Mouse (Mus musculus): ENCODE results near the gene Mmp24. TPM values are rescaled to one million over a fixed set of nuclear protein-coding genes. Genes with fewer than 3 reads are reported as not detected.
"Not testable (repeated sequence)": the region's sequence is repeated elsewhere in the genome, so short reads cannot be mapped to it uniquely, and the experiment has no call there.

Mmp24 gene
- polyA plus RNA-seq, 1 experiment: 0.16 TPM

DNA sequence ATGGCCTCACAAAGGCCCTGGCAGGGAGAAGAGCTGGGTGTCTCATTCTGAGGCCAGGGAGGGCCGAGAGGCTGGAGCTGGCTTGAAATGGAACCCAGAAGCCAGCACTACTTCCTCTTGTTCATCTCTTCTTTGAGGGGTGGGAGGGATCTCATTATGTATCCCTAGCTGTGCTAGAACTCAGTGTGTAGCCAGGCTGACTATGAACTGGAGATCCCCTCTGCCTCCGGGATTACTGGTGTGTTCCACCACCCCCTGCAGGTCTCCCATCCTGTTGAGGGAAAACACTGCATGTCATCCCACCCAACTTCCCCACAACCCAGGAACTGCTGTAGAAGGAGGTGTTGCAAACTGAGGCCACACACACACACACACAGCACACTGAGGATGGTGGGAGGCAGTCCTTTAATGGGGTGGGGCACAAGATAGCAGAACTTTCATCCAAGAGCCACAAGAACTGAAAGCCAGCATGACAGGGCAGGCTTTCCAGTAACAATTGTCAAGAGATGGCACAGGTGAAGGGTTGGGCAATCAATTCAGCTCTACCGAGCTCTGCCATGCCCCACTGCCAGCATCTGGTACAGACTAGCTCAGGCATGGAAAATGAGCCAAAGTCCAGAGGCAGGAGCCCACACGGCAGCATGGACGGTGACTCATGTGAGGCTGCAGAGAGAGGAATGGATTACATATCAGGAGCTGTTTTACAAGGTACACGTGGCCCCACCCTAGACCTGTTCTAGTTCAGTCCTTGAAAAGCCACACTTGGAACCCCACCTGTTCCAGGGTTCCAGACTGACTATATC is 44.5 kb downstream of the Mmp24 start:
- TF ChIP-seq POLR2A (IDR thresholded peaks at IDR 0.05; ENCODE audit: low read depth, low read length) (no peak), CTCF (IDR thresholded peaks at IDR 0.05; ENCODE audit: borderline replicate concordance, insufficient read depth, low read length) (no peak)
- H3K27ac ChIP-seq (ENCODE audit: insufficient read depth, low read length): peak overlapping the region; percentile 67
- no peak overlapping the region for H3K4me3 ChIP-seq (ENCODE audit: insufficient read depth, low read length)
- H3K4me1 ChIP-seq (ENCODE audit: control insufficient read depth, insufficient read depth, low read length): peaks cover 11% of the 10 kb centered on the region; the same call in 1 of the 2 replicates

DNA sequence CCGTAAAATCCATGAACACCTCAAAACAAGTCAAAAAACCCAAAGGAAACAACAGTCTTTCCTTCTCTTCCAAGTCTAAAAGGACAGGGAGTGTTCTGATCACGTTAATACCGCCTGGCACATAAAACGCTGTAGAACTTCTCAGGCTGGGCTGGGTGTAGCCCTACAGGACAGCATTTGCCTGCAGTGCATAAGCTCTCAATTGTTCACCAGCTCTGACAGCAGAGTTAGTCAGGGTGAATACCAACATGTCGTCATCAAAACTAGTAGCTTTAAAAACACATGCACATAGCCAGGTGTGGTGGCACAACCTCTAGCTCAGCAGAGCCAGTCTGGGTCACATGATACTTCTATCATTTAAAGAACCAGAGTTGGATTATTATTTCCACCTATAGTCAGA is 45.6 kb downstream of the Mmp24 start:
- peak overlapping the region; percentile 67; the same call in 1 of the 2 replicates for H3K27ac ChIP-seq (ENCODE audit: insufficient read depth, low read length)
- H3K4me3 ChIP-seq (ENCODE audit: insufficient read depth, low read length): no peak overlapping the region
- TF ChIP-seq POLR2A (IDR thresholded peaks at IDR 0.05; ENCODE audit: low read depth, low read length): no peak
- TF ChIP-seq CTCF (IDR thresholded peaks at IDR 0.05; ENCODE audit: borderline replicate concordance, insufficient read depth, low read length): no peak
- peaks cover 11% of the 10 kb centered on the region; the same call in 1 of the 2 replicates for H3K4me1 ChIP-seq (ENCODE audit: control insufficient read depth, insufficient read depth, low read length)

DNA sequence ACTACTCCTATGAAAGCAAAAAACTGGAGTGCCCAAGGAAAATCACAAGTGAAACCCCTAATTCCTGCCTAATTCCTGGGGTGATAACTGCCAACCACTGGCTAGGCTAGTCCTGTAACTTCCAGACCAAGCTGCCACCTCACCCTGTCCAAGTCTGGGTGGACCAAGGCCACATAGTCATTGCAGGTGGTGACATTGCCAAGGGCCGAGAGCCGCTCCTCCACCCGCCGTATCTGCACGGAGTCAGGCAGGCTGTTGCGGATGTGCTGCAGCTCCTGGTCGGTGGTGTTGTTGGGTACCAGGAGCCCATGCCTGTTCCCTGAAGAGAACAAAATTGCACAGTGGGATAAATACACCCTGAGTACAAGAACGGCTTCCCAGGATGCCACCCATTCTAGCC is 48.6 kb downstream of the Mmp24 start:
- H3K27ac ChIP-seq (ENCODE audit: insufficient read depth, low read length): no peak overlapping the region
- peaks cover 7% of the 10 kb centered on the region; the same call in 1 of the 2 replicates for H3K4me1 ChIP-seq (ENCODE audit: control insufficient read depth, insufficient read depth, low read length)
- H3K4me3 ChIP-seq (ENCODE audit: insufficient read depth, low read length): no peak overlapping the region
- TF ChIP-seq CTCF (IDR thresholded peaks at IDR 0.05; ENCODE audit: borderline replicate concordance, insufficient read depth, low read length): no peak
- TF ChIP-seq POLR2A (IDR thresholded peaks at IDR 0.05; ENCODE audit: low read depth, low read length): no peak

DNA sequence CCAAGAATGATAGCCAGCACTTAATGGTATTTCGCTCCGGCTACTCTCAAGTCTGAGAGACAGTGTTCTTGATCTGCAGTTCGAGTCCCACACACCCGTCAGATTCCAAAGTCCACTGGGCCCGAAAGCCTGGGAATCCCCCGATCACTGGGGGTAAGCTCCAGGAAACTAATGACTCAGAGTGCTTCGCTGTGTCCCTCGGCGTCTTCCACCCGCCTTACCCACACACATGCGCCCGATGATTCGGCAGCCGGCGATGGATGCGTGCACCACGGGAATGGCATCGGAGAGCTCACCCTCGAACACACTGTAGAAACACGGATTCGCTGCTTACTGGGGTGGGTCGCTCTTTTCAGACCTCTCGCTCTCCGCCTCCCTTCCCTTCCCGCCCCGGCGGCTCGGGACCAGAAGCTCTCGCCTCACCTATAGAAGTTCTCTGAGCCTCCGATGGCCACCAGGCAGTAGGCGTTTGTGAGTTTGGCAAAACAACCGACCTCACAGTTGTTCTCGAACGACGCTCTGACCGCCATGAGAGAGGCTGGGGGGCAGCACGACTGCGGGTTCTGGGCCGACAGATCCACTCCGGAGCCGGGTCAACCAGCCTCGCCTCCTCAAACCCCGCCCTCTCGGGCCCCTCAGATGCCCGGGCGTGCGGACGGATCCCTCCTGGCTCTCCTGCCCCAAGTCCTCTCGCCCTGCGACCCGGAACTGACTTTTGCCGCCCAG is 50.9 kb downstream of the Mmp24 start:
- TF ChIP-seq CTCF (IDR thresholded peaks at IDR 0.05; ENCODE audit: borderline replicate concordance, insufficient read depth, low read length) (no peak), POLR2A (IDR thresholded peaks at IDR 0.05; ENCODE audit: low read depth, low read length) (peak; percentile 50; the same call in 1 of the 2 replicates)
- Histone ChIP-seq H3K4me3 (ENCODE audit: insufficient read depth, low read length) (peak overlapping the region; percentile 92), H3K27ac (ENCODE audit: insufficient read depth, low read length) (peak overlapping the region; percentile 76), H3K4me1 (ENCODE audit: control insufficient read depth, insufficient read depth, low read length) (no peaks in the 10 kb centered on the region)

DNA sequence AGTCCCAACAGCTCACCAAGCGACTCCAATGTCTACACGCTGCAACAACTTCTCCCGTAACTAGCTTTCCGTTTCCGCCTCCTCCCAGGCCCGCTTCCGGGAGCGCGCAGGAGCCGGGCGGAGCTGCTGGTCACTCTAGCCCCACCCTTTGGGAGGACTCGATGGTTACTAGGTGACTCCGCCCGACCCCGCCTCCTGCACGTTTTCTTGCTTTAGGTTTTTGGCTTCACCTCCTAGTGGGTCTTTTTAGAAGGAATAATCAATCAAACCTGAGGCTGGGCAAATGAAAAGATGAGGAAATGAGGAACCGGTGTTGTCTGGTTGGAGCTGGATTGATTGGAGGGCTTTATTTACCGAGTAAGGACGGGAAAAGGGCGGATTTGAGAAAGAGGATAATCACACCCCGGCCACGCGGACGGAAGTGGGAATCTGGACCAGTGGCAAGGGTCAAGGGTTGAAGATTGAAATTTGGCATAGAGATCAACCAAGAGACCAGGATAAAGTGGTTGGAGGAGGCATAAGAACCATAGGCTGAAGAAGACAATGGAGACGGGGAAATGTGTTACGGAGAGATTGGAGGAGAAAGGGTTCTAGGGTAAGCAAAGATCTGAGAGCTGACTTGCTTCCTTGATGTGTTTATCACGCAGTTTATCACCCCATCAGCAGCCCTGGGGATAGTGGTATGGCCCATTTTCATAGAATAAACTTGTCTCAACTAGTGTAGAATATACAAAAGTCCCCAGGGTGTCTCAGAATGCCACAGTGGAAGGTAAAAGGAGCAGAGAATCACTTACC is 51.7 kb downstream of the Mmp24 start, which contains the start of gene Eif6:
TSS of gene Eif6 (minus strand) at position 296 of the 795 bp plus-strand sequence.
- Histone ChIP-seq H3K4me1 (ENCODE audit: control insufficient read depth, insufficient read depth, low read length) (no peaks in the 10 kb centered on the region), H3K4me3 (ENCODE audit: insufficient read depth, low read length) (peak within 1 kb of the TSS; percentile 92), H3K27ac (ENCODE audit: insufficient read depth, low read length) (peak within 1 kb of the TSS; percentile 76)
- TF ChIP-seq CTCF (IDR thresholded peaks at IDR 0.05; ENCODE audit: borderline replicate concordance, insufficient read depth, low read length) (no peak), POLR2A (IDR thresholded peaks at IDR 0.05; ENCODE audit: low read depth, low read length) (peak; percentile 89)

DNA sequence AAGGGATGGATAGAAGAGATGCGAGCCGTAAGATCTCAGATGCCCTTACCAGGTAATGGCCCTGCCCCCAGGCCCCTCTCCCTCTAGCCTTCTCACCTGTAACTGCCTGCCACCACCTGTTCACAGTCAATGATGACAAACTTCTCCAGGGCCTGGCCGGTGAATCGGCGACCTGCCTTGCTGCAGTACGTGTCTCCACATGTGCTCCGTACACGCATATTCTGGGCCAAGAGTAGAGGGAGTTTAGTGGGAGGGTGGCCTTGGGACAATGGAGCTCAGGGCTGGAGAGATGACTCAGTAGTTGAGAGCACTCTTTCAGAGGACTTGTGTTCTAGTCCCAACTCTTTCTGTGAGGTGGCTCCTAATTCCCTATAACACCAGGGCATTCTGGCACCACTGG is 55.7 kb downstream of the Mmp24 start:
- no peak overlapping the region for H3K4me3 ChIP-seq (ENCODE audit: insufficient read depth, low read length)
- no peak overlapping the region for H3K27ac ChIP-seq (ENCODE audit: insufficient read depth, low read length)
- H3K4me1 ChIP-seq (ENCODE audit: control insufficient read depth, insufficient read depth, low read length): no peaks in the 10 kb centered on the region
- no peak for TF ChIP-seq POLR2A (IDR thresholded peaks at IDR 0.05; ENCODE audit: low read depth, low read length)
- TF ChIP-seq CTCF (IDR thresholded peaks at IDR 0.05; ENCODE audit: borderline replicate concordance, insufficient read depth, low read length): no peak

DNA sequence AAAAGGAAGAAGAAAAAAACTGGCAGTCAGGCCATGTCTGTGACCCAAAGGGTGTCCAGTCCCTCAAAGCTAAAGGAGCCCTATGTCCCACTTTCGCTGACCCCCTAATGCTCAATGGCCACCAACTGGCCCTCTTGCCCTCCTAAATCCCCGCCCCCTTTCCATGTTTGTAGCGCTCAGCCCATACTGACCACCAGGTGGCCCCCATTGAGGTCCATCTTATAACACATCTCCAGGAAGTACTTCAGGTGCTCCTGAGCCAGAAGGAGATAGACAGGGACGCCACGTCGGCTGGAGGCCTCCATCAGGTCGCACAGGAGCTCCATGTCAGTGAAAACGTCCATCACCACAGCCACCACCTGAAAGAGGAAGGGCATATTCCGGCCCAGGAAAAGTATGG is 56.2 kb downstream of the Mmp24 start:
- TF ChIP-seq POLR2A (IDR thresholded peaks at IDR 0.05; ENCODE audit: low read depth, low read length) (no peak), CTCF (IDR thresholded peaks at IDR 0.05; ENCODE audit: borderline replicate concordance, insufficient read depth, low read length) (no peak)
- H3K27ac ChIP-seq (ENCODE audit: insufficient read depth, low read length): no peak overlapping the region
- H3K4me1 ChIP-seq (ENCODE audit: control insufficient read depth, insufficient read depth, low read length): no peaks in the 10 kb centered on the region
- no peak overlapping the region for H3K4me3 ChIP-seq (ENCODE audit: insufficient read depth, low read length)

DNA sequence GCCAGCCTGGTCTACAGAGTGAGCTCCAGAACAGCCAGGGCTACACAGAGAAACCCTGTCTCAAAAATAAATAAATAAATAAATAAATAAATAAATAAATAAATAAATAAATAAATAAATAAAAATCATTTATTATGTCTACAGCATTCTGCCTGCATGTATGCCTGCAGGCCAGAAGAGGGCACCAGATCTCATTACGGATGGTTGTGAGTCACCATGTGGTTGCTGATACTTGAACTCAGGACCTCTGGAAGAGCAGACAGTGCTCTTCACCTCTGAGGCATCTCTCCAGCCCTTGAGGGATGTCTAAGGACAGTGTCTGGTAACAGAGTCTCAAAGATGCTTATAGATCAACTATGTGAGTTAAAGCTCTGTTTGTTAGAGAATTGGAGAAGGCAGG is 56.9 kb downstream of the Mmp24 start:
- not testable (repeated sequence) for H3K4me3 ChIP-seq (ENCODE audit: insufficient read depth, low read length); H3K27ac ChIP-seq (ENCODE audit: insufficient read depth, low read length); H3K4me1 ChIP-seq (ENCODE audit: control insufficient read depth, insufficient read depth, low read length)

DNA sequence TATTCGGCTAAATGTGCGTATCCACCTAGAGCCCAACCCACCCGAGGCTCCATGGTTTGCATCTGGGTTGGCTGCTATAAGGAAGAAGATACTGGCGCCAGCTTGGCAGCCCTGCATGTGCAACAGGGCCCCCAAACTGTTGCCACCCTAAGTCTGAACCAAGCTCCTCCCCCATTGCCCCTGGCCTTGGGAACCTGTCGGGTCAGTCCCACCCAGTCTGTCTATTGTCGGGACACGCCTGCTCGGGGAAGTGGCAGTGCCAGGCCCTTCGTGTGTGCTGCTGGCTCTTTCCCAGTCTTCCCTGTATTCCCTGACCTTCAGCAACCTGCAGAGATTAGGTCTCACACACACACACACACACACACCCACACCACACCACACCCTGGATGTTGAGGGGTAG is 59.6 kb downstream of the Mmp24 start, which contains the start of gene Fam83c:
TSS of gene Fam83c (minus strand) at position 123 of the 400 bp plus-strand sequence.
- no peaks in the 10 kb centered on the region for H3K4me1 ChIP-seq (ENCODE audit: control insufficient read depth, insufficient read depth, low read length)
- no peak within 1 kb of the TSS for H3K4me3 ChIP-seq (ENCODE audit: insufficient read depth, low read length)
- no peak for TF ChIP-seq POLR2A (IDR thresholded peaks at IDR 0.05; ENCODE audit: low read depth, low read length)
- no peak within 1 kb of the TSS for H3K27ac ChIP-seq (ENCODE audit: insufficient read depth, low read length)
